Mouse (Mus musculus): ENCODE data around the gene Shc3.

DNA sequence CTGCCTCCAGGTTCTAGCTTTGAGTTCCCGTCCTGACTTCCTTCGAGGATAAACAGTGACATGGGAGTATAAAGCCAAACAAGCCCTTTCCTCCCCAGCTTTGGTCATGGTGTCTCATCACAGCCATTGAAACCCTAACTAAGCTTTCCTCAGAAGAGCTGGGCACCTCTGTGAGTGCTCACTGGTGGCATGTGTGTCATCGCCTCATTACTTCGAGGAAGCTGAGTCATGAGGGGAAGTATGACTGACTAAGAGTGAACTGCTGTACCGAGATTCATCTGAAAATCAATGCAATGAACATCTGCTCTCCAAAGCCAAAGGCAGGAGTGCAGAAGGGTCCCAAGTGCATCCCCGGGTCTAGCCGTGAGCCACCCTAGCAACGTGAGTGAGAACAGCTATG is 29.4 kb downstream of the Shc3 start:
- TF ChIP-seq GABPA (IDR thresholded peaks at IDR 0.05; ENCODE audit: insufficient replicate concordance, low read depth, low read length) (no peak), CTCF (conservative IDR thresholded peaks at IDR 0.05 in 1 of 2, IDR thresholded peaks at IDR 0.05 in 1 of 2; ENCODE audit: low read depth in 2 of 2, low read length in 2 of 2) (no peak), BHLHE40 (IDR thresholded peaks at IDR 0.05; ENCODE audit: low read depth, low read length) (no peak), POLR2A (IDR thresholded peaks at IDR 0.05; ENCODE audit: low read depth, low read length) (no peak), EP300 (IDR thresholded peaks at IDR 0.05; ENCODE audit: low read length) (no peak), POLR2AphosphoS2 (IDR thresholded peaks at IDR 0.05; ENCODE audit: low read depth, low read length) (no peak), MAX (IDR thresholded peaks at IDR 0.05; ENCODE audit: low read length) (no peak), MAFK (IDR thresholded peaks at IDR 0.05; ENCODE audit: insufficient replicate concordance, low read length) (no peak), IRF4 (IDR thresholded peaks at IDR 0.05; ENCODE audit: low read depth, low read length) (no peak), JUND (conservative IDR thresholded peaks at IDR 0.05; ENCODE audit: low read depth, low read length) (no peak), CHD2 (IDR thresholded peaks at IDR 0.05; ENCODE audit: low read length) (no peak), ELF1 (IDR thresholded peaks at IDR 0.05; ENCODE audit: low read depth, low read length) (no peak), SIN3A (IDR thresholded peaks at IDR 0.05; ENCODE audit: low read length) (no peak)

Data from CH12.LX (cell line).